Mouse (Mus musculus): ENCODE results near the gene Gm20390. TPM values are rescaled to one million over a fixed set of nuclear protein-coding genes. Genes with fewer than 3 reads are reported as not detected.
"Not testable (repeated sequence)": the region's sequence is repeated elsewhere in the genome, so short reads cannot be mapped to it uniquely, and the experiment has no call there.

Gm20390 gene
- total RNA-seq, 1 experiment from 2014 or later = not detected

GRCm38 (mm10) chr11:93915019-93915418, 53.1 kb downstream of the Gm20390 start:
- not testable (repeated sequence) for ATAC-seq (replicated peaks in 1 of 2; ENCODE audit: insufficient read depth in 1 of 2, low FRiP score in 2 of 2, low TSS enrichment in 1 of 2, low read depth in 1 of 2, poor library complexity in 2 of 2, severe bottlenecking in 2 of 2)

GRCm38 (mm10) chr11:93911603-93912002, 56.5 kb downstream of the Gm20390 start:
- no peak for ATAC-seq (replicated peaks in 1 of 2; ENCODE audit: insufficient read depth in 1 of 2, low FRiP score in 2 of 2, low TSS enrichment in 1 of 2, low read depth in 1 of 2, poor library complexity in 2 of 2, severe bottlenecking in 2 of 2)

GRCm38 (mm10) chr11:93908829-93909228, 59.3 kb downstream of the Gm20390 start:
- no peak for ATAC-seq (replicated peaks in 1 of 2; ENCODE audit: insufficient read depth in 1 of 2, low FRiP score in 2 of 2, low TSS enrichment in 1 of 2, low read depth in 1 of 2, poor library complexity in 2 of 2, severe bottlenecking in 2 of 2)

GRCm38 (mm10) chr11:93907839-93908238, 60.3 kb downstream of the Gm20390 start:
- no peak; a peak in 1 of 4 replicates for ATAC-seq (replicated peaks in 1 of 2; ENCODE audit: insufficient read depth in 1 of 2, low FRiP score in 2 of 2, low TSS enrichment in 1 of 2, low read depth in 1 of 2, poor library complexity in 2 of 2, severe bottlenecking in 2 of 2)

- ATAC-seq (replicated peaks in 1 of 2; ENCODE audit: insufficient read depth in 1 of 2, low FRiP score in 2 of 2, low TSS enrichment in 1 of 2, low read depth in 1 of 2, poor library complexity in 2 of 2, severe bottlenecking in 2 of 2) = no peak
Observed at GRCm38 (mm10) chr11:93906834-93907233, 61.3 kb downstream of the Gm20390 start.

Other genes starting within 250 kb of the Gm20390 start
- gene Utp18, start 82.5 kb downstream of the Gm20390 start, total RNA-seq (2017) = 44.1 and 68.1 TPM in 2 replicates
- 71.3 and 71.7 TPM in 2 replicates for gene Mbtd1, start 82.4 kb downstream of the Gm20390 start, total RNA-seq (2017)
- 148 and 155 TPM in 2 replicates for gene Nme2, start 12.0 kb downstream of the Gm20390 start, total RNA-seq (2017)
- gene Nme1, start 228 bp upstream of the Gm20390 start, total RNA-seq (2017) = 101 and 180 TPM in 2 replicates
- 106 and 115 TPM in 2 replicates for gene Spag9, start 27.8 kb upstream of the Gm20390 start, total RNA-seq (2017)
- gene Tob1, start 243.2 kb upstream of the Gm20390 start, total RNA-seq (2017) = 17.1 and 22.6 TPM in 2 replicates

Measured in hematopoietic stem cell, adult 5-6 weeks (primary cell).